Mouse (Mus musculus) liver, embryonic 15.5 days (tissue): ENCODE results near the gene Gatad2a. TPM values are rescaled to one million over a fixed set of nuclear protein-coding genes. Genes with fewer than 3 reads are reported as not detected.

ENCODE experiments used
- ATAC-seq: fragments of 200-750 bp; cut with Nextera tagmentation; 2 replicates; pipeline ENCODE4 v1.8.0; 2017; ENCODE audit warnings: moderate number of reproducible peaks, mild to moderate bottlenecking, moderate library complexity; ENCODE audit not compliant: insufficient read depth
- H3K27ac ChIP-seq: fragments of 300-500 bp; sonication (generic); replicated peaks from 2 replicates; pipeline ENCODE4 v1.5.1; 2015; ENCODE audit warnings: mild to moderate bottlenecking, inconsistent platforms
- H3K27me3 ChIP-seq: fragments of 300-500 bp; sonication (generic); 2 replicates; pipeline ENCODE4 v1.6.1; 2015; ENCODE audit warnings: mild to moderate bottlenecking, inconsistent platforms
- H3K36me3 ChIP-seq: fragments of 300-500 bp; sonication (generic); replicated peaks from 2 replicates; pipeline ENCODE4 v1.6.1; 2015; ENCODE audit warnings: moderate library complexity, mild to moderate bottlenecking, inconsistent platforms
- H3K4me1 ChIP-seq: fragments of 300-500 bp; sonication (generic); replicated peaks from 2 replicates; pipeline ENCODE4 v1.6.1; 2015; ENCODE audit warnings: inconsistent platforms
- H3K4me2 ChIP-seq: fragments of 300-500 bp; sonication (generic); 2 replicates; pipeline ENCODE4 v1.6.1; 2015; ENCODE audit warnings: moderate library complexity, mild to moderate bottlenecking, inconsistent platforms
- H3K4me3 ChIP-seq: fragments of 300-500 bp; sonication (generic); replicated peaks from 2 replicates; pipeline ENCODE4 v1.5.1; 2015; ENCODE audit warnings: mild to moderate bottlenecking, inconsistent platforms
- H3K9ac ChIP-seq: fragments of 300-500 bp; sonication (generic); 2 replicates; pipeline ENCODE4 v1.6.1; 2015; ENCODE audit warnings: moderate library complexity, mild to moderate bottlenecking, inconsistent platforms
- H3K9me3 ChIP-seq: fragments of 300-500 bp; sonication (generic); replicated peaks from 2 replicates; pipeline ENCODE4 v1.6.1; 2016; ENCODE audit warnings: inconsistent platforms
- WGBS: fragments of 180-500 bp; shearing (Covaris S2); methylation state at CpG from one replicate; pipeline ENCODE4 v1.1.7; 2015; ENCODE audit warnings: mixed read lengths; ENCODE audit not compliant: insufficient replicate concordance; 5-methylcytosine and 5-hydroxymethylcytosine counted together
- polyA plus RNA-seq: library from polyadenylated mRNA; unstranded; fragments of >200 nt; fragmentation: Nextera tagmentation; extraction: Ambion mirVana; gene quantifications from 2 replicates; pipeline ENCODE4 v1.2.1, GENCODE M21; 2015

Gene Gatad2a
- polyA plus RNA-seq, 1 experiment from 2014 or later = 28.0 TPM

- WGBS = 7% methylated on average over 12 of the region's 12 CpGs
- Histone ChIP-seq H3K36me3 (peaks cover 14% of the 10 kb centered on the region; the same call in 1 of the 2 replicates), H3K27me3 (no peaks in the 10 kb centered on the region), H3K9me3 (no peaks in the 10 kb centered on the region), H3K9ac (peak overlapping the region; percentile 88), H3K4me3 (peak overlapping the region; percentile 65), H3K4me2 (peak overlapping the region; percentile 99), H3K4me1 (peaks cover 89% of the 10 kb centered on the region), H3K27ac (peak overlapping the region; percentile 96)
- ATAC-seq = peak; percentile 15
Measured at GRCm38 (mm10) chr8:69900895-69901451, 95.2 kb downstream of the Gatad2a start.

DNA sequence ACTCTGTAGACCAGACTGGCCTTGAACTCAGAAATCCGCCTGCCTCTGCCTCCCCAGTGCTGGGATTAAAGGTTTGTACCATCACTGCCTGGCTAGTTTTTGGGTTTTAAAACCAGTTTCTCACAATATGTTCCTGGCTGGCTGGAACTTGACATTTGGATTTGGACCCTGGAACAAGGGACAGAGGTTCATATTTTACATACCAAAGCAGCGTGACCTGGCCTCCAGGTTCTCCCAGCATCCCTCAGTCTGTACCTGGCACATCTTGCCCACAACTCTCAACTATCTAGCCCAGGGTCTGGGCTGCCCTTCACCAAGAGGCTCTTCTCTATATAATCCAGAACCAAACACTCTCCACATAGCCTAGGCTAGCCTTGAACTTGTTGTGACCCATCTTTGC is 96.3 kb downstream of the Gatad2a start:
- no peak for ATAC-seq
- Histone ChIP-seq H3K27me3 (no peaks in the 10 kb centered on the region), H3K9me3 (no peaks in the 10 kb centered on the region), H3K36me3 (peaks cover 19% of the 10 kb centered on the region; the same call in 1 of the 2 replicates), H3K4me2 (peak overlapping the region; percentile 99), H3K9ac (no peak overlapping the region), H3K4me1 (peaks cover 81% of the 10 kb centered on the region), H3K27ac (no peak overlapping the region), H3K4me3 (peak overlapping the region; percentile 65; the same call in 1 of the 2 replicates)
- 89% methylated on average over 2 of the region's 2 CpGs for WGBS

GRCm38 (mm10) chr8:69897857-69898256 is 98.3 kb downstream of the Gatad2a start:
- Histone ChIP-seq H3K27ac (no peak overlapping the region), H3K9ac (peak overlapping the region; percentile 5; the same call in 1 of the 2 replicates), H3K4me3 (no peak overlapping the region), H3K36me3 (peaks cover 36% of the 10 kb centered on the region), H3K4me2 (no peak overlapping the region), H3K4me1 (peaks cover 67% of the 10 kb centered on the region), H3K9me3 (no peaks in the 10 kb centered on the region), H3K27me3 (no peaks in the 10 kb centered on the region)
- WGBS = 76% methylated on average over 6 of the region's 6 CpGs
- no peak for ATAC-seq

- H3K27me3 ChIP-seq = peaks cover 5% of the 10 kb centered on the region
- no peak overlapping the region for H3K27ac ChIP-seq
- H3K36me3 ChIP-seq = peaks cover 36% of the 10 kb centered on the region
- no peak overlapping the region for H3K4me2 ChIP-seq
- WGBS = 75% methylated on average over 4 of the region's 4 CpGs
- no peak overlapping the region for H3K4me3 ChIP-seq
- ATAC-seq = no peak
- H3K9me3 ChIP-seq = no peaks in the 10 kb centered on the region
- no peak overlapping the region for H3K9ac ChIP-seq
- H3K4me1 ChIP-seq = peaks cover 54% of the 10 kb centered on the region
Measured at GRCm38 (mm10) chr8:69895772-69896451, 100.3 kb downstream of the Gatad2a start.

DNA sequence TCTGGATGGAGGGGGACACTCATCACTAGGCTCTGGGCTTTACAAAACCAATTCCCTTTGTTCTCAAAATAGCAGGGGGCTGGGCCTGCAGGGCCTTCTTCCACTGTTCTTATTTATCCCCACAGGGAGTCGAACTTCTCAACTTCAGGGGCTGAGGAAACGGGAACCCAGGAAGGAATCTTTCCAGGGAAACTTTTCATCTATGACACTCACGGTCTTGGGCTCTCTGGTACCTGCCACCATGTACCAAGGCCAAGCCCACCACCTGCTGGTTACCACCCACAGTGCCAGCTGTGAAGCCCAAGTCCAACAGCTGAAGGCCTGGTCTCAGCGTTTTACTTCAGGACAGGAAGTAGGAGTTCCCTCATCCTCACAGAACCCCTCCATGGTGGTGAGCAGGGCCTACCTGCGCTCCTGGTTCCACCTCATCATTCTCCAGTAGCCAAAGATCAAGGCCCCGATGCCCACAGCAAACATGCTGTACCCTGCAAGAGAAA is 101.3 kb downstream of the Gatad2a start:
- WGBS = 72% methylated on average over 6 of the region's 6 CpGs
- H3K36me3 ChIP-seq = peaks cover 36% of the 10 kb centered on the region
- H3K4me3 ChIP-seq = no peak overlapping the region
- peaks cover 44% of the 10 kb centered on the region for H3K4me1 ChIP-seq
- H3K9ac ChIP-seq = no peak overlapping the region
- H3K4me2 ChIP-seq = no peak overlapping the region
- H3K27me3 ChIP-seq = peaks cover 15% of the 10 kb centered on the region
- H3K9me3 ChIP-seq = no peaks in the 10 kb centered on the region
- ATAC-seq = no peak
- no peak overlapping the region for H3K27ac ChIP-seq

GRCm38 (mm10) chr8:69893863-69894262 is 102.3 kb downstream of the Gatad2a start:
- Histone ChIP-seq H3K4me2 (no peak overlapping the region), H3K27me3 (peaks cover 25% of the 10 kb centered on the region), H3K36me3 (peaks cover 36% of the 10 kb centered on the region), H3K4me3 (no peak overlapping the region), H3K4me1 (peaks cover 43% of the 10 kb centered on the region), H3K9ac (no peak overlapping the region), H3K27ac (no peak overlapping the region), H3K9me3 (no peaks in the 10 kb centered on the region)
- no peak for ATAC-seq
- 66% methylated on average over 17 of the region's 17 CpGs for WGBS

GRCm38 (mm10) chr8:69890813-69891241 is 105.4 kb downstream of the Gatad2a start:
- Histone ChIP-seq H3K27me3 (peaks cover 55% of the 10 kb centered on the region), H3K36me3 (peaks cover 22% of the 10 kb centered on the region), H3K9ac (no peak overlapping the region), H3K4me3 (no peak overlapping the region), H3K4me2 (no peak overlapping the region), H3K4me1 (peaks cover 27% of the 10 kb centered on the region), H3K27ac (no peak overlapping the region), H3K9me3 (no peaks in the 10 kb centered on the region)
- WGBS = 40% methylated on average over 19 of the region's 19 CpGs
- ATAC-seq = no peak

DNA sequence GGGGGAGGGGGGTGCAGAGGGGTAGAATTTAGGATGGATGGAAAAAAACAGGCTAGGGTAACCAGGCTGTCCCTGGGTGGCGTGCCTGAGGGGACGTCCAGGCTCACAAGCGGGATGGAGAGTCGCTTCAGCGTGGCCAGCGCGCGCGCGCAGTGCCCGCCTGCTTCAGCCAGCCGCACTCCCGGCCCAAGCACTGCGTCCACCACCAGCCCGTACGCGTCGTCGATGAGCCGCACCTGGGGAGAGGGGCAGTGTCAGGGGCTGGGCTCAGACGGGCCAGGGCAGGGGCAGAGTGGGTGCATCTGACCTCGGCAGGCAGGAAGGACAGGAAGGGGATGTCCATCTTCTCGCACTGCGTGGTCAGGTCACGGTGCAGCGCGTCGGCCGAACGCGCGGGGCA is 107.3 kb downstream of the Gatad2a start:
- no peak for ATAC-seq
- Histone ChIP-seq H3K9ac (no peak overlapping the region), H3K4me3 (peak overlapping the region; percentile 14; the same call in 1 of the 2 replicates), H3K27me3 (peaks cover 75% of the 10 kb centered on the region), H3K4me2 (peak overlapping the region; percentile 29), H3K9me3 (no peaks in the 10 kb centered on the region), H3K27ac (no peak overlapping the region), H3K36me3 (peaks cover 8% of the 10 kb centered on the region), H3K4me1 (peaks cover 21% of the 10 kb centered on the region)
- 6% methylated on average over 32 of the region's 32 CpGs for WGBS

GRCm38 (mm10) chr8:69888244-69888866 is 107.8 kb downstream of the Gatad2a start:
- Histone ChIP-seq H3K27ac (no peak overlapping the region), H3K4me3 (peak overlapping the region; percentile 14; the same call in 1 of the 2 replicates), H3K27me3 (peaks cover 80% of the 10 kb centered on the region), H3K9ac (no peak overlapping the region), H3K4me2 (peak overlapping the region; percentile 37), H3K36me3 (peaks cover 2% of the 10 kb centered on the region), H3K4me1 (peaks cover 21% of the 10 kb centered on the region), H3K9me3 (no peaks in the 10 kb centered on the region)
- WGBS = 5% methylated on average over 24 of the region's 24 CpGs
- no peak for ATAC-seq

GRCm38 (mm10) chr8:69887289-69888243 is 108.6 kb downstream of the Gatad2a start, which contains the start of gene Cilp2:
Gene Cilp2 (minus strand): TSS chr8:69887687.
- Histone ChIP-seq H3K9ac (no peak within 1 kb of the TSS), H3K9me3 (no peaks in the 10 kb centered on the region), H3K27me3 (peaks cover 88% of the 10 kb centered on the region), H3K27ac (no peak within 1 kb of the TSS), H3K4me3 (0 out of 2 replicates have a peak within 1 kb of the TSS, but pooled peaks have one; percentile 14), H3K4me2 (peak within 1 kb of the TSS; percentile 37), H3K36me3 (no peaks in the 10 kb centered on the region), H3K4me1 (peaks cover 21% of the 10 kb centered on the region)
- ATAC-seq = no peak
- WGBS = 2% methylated on average over 60 of the region's 60 CpGs
